Comparison of ENCODE assay signal across 8 mouse cellular contexts in the genomic region with DNA sequence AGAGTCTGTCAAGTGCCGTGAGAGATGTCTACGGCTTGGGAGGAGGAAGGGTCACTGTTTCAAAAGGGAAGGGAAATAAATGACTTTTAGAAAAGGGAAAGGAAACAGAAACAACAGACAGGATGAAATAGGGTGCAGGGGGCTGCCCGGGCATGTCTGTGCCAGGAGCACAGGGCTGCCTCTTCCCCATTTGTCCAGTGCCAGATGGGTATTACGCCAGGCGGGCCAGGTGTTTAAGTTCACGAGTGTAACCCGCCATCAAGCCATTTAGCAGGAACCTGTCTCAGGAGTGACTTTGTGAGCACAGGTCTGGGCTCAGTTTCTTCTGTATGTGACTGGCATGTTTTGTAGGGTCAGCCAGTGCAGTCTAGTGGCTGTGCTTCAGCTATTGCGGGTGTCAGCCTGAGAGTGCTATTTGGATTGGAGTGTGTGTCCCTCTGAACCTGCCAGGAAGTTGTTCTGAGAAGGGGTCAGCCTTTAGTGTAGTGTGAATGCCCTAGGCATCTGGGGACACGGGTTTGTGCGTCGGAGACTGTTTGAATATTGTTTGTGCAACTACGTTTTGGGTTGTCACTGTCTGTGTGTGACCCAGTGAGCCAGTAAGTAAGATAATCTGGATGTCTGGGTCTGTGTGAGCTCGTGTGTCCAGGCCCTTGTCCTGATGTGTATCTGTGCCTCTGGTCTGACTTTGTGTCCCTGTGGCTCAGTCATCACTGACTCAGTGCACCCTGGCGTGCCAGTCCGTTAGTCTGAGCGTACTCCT. TPM values are rescaled to one million over a fixed set of nuclear protein-coding genes. Genes with fewer than 3 reads are reported as not detected.
A peak's percentile ranks its signal among the peaks of the same experiment; 100 is the strongest.
DNase-seq lines count a peak whose midpoint lies in the region; ATAC-seq and TF ChIP-seq lines count a peak whose summit lies in the region.

No protein-coding gene starts in this region.

- peaks cover 46% of the 10 kb centered on the region for H3K4me1 ChIP-seq in E14TG2a.4 (replicated peaks; ENCODE audit: low read depth, low read length)
- H3K4me1 ChIP-seq in forebrain, embryonic 12.5 days, result peaks cover 52% of the 10 kb centered on the region
- H3K4me1 ChIP-seq in midbrain, embryonic 16.5 days (ENCODE audit: control insufficient read depth, insufficient read depth, low read length), result peaks cover 33% of the 10 kb centered on the region

- 48% methylated on average over 16 of the region's 16 CpGs for whole genome bisulfite sequencing in forebrain, embryonic 12.5 days
- WGBS in midbrain, embryonic 16.5 days, result 47% methylated on average over 16 of the region's 16 CpGs

- H3K36me3 ChIP-seq in E14TG2a.4 (ENCODE audit: insufficient read depth, low read length), result peaks cover 2% of the 10 kb centered on the region; the same call in 1 of the 2 replicates
- no peaks in the 10 kb centered on the region for H3K36me3 ChIP-seq in forebrain, embryonic 12.5 days (replicated peaks)
- no peaks in the 10 kb centered on the region for H3K36me3 ChIP-seq in midbrain, embryonic 16.5 days (ENCODE audit: control insufficient read depth, insufficient read depth, low read length)

- no peak for ATAC-seq in forebrain, embryonic 12.5 days (ENCODE audit: low FRiP score)
- no peak for ATAC-seq in midbrain, embryonic 16.5 days

- peak overlapping the region; percentile 100 for H3K4me3 ChIP-seq in E14TG2a.4 (replicated peaks; ENCODE audit: low read length)
- peak overlapping the region; percentile 58 for H3K4me3 ChIP-seq in forebrain, embryonic 12.5 days (replicated peaks)
- peak overlapping the region; percentile 78 for H3K4me3 ChIP-seq in midbrain, embryonic 16.5 days (ENCODE audit: low read depth, low read length)

- H3K27me3 ChIP-seq in E14TG2a.4 (ENCODE audit: insufficient read depth, low read length), result peaks cover 15% of the 10 kb centered on the region
- peaks cover 24% of the 10 kb centered on the region for H3K27me3 ChIP-seq in forebrain, embryonic 12.5 days
- no peaks in the 10 kb centered on the region for H3K27me3 ChIP-seq in midbrain, embryonic 16.5 days (ENCODE audit: control insufficient read depth, insufficient read depth, low read depth, low read length)

- peak; percentile 95 for DNase-seq in heart, adult 11 months
- no peak for DNase-seq in heart, adult 9 months (ENCODE audit: low spot score in 2 of 2)
- peak; percentile 44 for DNase-seq in kidney, postnatal 10 days
- DNase-seq in right cerebral cortex, postnatal 36 days (ENCODE audit: low spot score in 2 of 2), result no peak
- DNase-seq in frontal cortex, adult 2 months (ENCODE audit: extremely low spot score in 1 of 2, low spot score in 1 of 2), result no peak

- peak overlapping the region; percentile 93 for H3K4me2 ChIP-seq in forebrain, embryonic 12.5 days
- peak overlapping the region; percentile 97 for H3K4me2 ChIP-seq in midbrain, embryonic 16.5 days (ENCODE audit: low read length)

- H3K9me3 ChIP-seq in E14TG2a.4 (ENCODE audit: low read length), result no peaks in the 10 kb centered on the region
- no peaks in the 10 kb centered on the region for H3K9me3 ChIP-seq in forebrain, embryonic 12.5 days
- no peaks in the 10 kb centered on the region for H3K9me3 ChIP-seq in midbrain, embryonic 16.5 days (replicated peaks; ENCODE audit: control insufficient read depth, low read length, poor library complexity, severe bottlenecking)

- peak overlapping the region; percentile 82 for H3K9ac ChIP-seq in forebrain, embryonic 12.5 days
- peak overlapping the region; percentile 81 for H3K9ac ChIP-seq in midbrain, embryonic 16.5 days (ENCODE audit: low read depth, low read length)

- H3K27ac ChIP-seq in forebrain, embryonic 12.5 days, result peak overlapping the region; percentile 54
- H3K27ac ChIP-seq in midbrain, embryonic 16.5 days (ENCODE audit: low read length), result peak overlapping the region; percentile 14

- no peak for TF ChIP-seq CTCF in E14TG2a.4 (conservative IDR thresholded peaks at IDR 0.05; ENCODE audit: low read length)

RNA-seq across cellular contexts. Expression of a gene that starts 0.5 kb away (rescaled TPM):
- polyA plus RNA-seq in forebrain, embryonic 12.5 days (2016; fragmentation: Nextera tagmentation; extraction: Ambion mirVana), result 12.8 and 14.6 TPM in 2 replicates
- polyA plus RNA-seq in midbrain, embryonic 16.5 days (2015; fragmentation: Nextera tagmentation; extraction: Ambion mirVana), result 30.0 and 31.3 TPM in 2 replicates
- polyA plus RNA-seq in frontal cortex, adult 2 months (2012; rRNA removed), result 17.1 and 18.2 TPM in 2 replicates

RNA-seq across cellular contexts. Expression of a gene that starts 22.1 kb away (rescaled TPM):
- polyA plus RNA-seq in forebrain, embryonic 12.5 days (2016; fragmentation: Nextera tagmentation; extraction: Ambion mirVana), result 42.3 and 44.6 TPM in 2 replicates
- polyA plus RNA-seq in midbrain, embryonic 16.5 days (2015; fragmentation: Nextera tagmentation; extraction: Ambion mirVana), result 22.1 and 25.4 TPM in 2 replicates
- polyA plus RNA-seq in frontal cortex, adult 2 months (2012; rRNA removed), result 91.2 and 91.4 TPM in 2 replicates

RNA-seq across cellular contexts. Expression of a gene that starts 35.3 kb away (rescaled TPM):
- polyA plus RNA-seq in forebrain, embryonic 12.5 days (2016; fragmentation: Nextera tagmentation; extraction: Ambion mirVana), result 13.4 and 14.5 TPM in 2 replicates
- 44.5 and 49.3 TPM in 2 replicates for polyA plus RNA-seq in midbrain, embryonic 16.5 days (2015; fragmentation: Nextera tagmentation; extraction: Ambion mirVana)
- polyA plus RNA-seq in frontal cortex, adult 2 months (2012; rRNA removed), result 57.6 and 58.4 TPM in 2 replicates

RNA-seq across cellular contexts. Expression of a gene that starts 49.4 kb away (rescaled TPM):
- 0.70 and 0.73 TPM in 2 replicates for polyA plus RNA-seq in forebrain, embryonic 12.5 days (2016; fragmentation: Nextera tagmentation; extraction: Ambion mirVana)
- 1.2 and 1.5 TPM in 2 replicates for polyA plus RNA-seq in midbrain, embryonic 16.5 days (2015; fragmentation: Nextera tagmentation; extraction: Ambion mirVana)
- 1.2 and 1.3 TPM in 2 replicates for polyA plus RNA-seq in frontal cortex, adult 2 months (2012; rRNA removed)

Comparison
In these comparisons a context has a peak if more than half of its experiments do, and no peak if none do; other contexts are left out.
1. DNase-seq: peak in heart, adult 11 months (single experiment) and kidney, postnatal 10 days (single experiment); none in heart, adult 9 months (0 of 2), right cerebral cortex, postnatal 36 days (0 of 2) and frontal cortex, adult 2 months (0 of 2).
2. Peak in every context shown above with its lines, with median percentiles within 50 percentile points of each other: H3K4me3 ChIP-seq.